Mouse (Mus musculus) cerebellum, adult 9-10 months (tissue): ENCODE data around the gene Ddx49.

Experiments used
- DNase-seq: peaks from one replicate; pipeline ENCODE4 v3.0.0; 2022

Ddx49 gene

DNA sequence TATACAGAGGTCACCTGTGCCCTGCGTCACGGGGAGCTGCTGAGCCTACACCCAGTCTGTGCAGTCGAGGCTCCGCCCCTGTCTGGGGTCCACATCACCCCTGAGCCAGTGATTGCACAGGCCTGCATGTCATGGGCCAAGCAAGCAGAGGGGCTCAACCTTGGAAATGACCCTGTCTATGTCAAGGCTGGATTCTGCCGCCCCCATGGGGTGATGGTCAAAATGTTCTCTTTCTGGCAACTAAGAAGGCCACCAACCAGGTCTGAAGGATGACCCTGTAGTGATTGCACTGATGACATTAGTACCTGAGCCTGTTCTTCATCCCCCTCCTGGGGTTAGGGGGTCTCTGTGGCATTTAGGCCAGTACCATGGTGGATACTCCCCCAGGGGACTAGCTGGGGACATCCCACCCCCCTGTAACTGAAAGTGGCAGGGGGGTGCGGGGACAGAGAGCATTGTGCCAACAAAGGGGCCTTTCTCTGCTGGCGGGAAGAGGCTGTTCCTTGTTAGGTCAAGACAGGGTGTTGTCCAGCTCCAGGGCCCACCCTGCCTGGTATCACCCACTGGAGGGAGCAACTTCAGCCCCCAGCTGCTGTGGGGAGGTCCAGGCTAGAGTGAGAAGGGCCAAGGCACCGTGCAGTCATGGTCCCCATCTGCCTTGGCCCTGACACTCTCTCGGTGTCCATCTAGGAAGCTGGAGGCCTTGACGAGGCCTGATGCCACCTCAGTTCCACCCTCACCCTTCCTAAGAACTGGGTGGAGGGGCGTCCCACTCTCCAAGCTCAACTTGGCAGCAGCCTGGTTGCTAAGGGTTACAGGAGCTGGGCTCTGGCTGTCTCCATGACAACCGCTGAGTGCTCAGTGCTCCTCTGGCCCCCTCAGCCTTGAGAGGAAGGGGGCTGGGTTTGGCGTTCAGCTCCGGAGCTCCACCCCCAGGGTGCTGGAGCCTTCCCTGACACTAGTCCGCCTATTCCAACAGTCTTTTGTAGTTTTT lies 14.5 kb upstream of the Ddx49 start:
- peak; percentile 60 for DNase-seq

DNA sequence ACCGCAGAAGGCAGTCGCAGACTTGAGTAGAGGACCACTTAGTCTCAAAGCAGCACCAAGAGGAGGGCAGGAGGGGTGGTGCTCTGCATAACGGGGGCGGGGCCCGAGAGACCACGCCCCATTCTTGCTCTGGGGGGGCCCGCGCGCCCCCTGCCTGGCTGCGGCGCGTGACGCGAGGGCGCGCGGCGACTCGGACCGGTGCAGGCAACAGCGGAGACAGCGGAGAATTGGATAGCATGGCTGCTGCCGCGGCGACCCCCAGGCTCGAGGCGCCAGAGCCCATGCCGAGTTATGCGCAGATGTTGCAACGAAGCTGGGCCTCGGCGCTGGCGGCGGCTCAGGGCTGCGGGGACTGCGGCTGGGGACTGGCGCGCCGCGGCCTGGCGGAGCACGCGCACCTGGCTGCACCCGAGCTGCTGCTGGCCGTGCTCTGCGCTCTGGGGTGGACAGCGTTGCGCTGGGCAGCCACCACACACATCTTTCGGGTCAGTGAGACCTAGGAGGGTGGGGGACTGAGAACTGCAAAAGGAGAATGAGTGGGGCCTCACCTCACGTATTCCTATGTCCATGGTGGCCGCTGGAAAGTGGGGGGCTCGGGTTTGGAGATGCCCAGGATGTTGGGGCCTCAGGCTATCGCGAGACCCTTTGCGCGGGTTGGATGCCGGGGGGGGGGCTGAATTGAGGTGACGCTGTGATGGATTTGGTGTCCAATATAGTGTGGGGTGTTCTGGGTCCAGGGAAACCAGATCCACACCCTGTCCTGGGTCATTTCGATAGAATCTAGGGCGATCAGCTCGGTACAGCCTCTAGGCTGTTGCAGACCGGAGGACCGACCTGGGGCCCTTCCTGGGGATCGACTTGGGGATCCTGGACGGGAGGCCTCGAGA lies 13.6 kb upstream of the Ddx49 start, which contains the start of gene Cers1:
Gene Cers1 (plus strand): TSS at position 152 of the 887 bp plus-strand sequence.
- DNase-seq = peak; percentile 81

DNA sequence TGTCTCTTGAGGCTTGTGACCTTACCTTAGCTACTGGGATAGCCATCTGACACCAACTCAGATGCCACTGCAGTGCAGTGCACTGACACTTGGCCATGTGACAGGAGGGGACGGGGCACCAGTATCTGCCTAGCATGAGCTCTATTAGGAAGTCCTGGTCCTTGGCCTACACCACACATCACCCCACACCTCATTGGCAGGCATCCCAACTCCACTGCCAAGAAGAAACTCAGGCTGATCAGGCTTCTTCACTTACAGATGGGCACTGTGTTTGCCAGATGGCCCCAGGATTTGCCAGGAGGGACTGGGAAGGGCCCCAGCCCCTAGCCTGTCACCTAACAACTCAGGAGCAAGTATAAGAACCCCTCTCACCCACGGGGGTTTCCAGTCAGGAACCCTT lies 11.1 kb upstream of the Ddx49 start:
- DNase-seq = peak; percentile 54

DNA sequence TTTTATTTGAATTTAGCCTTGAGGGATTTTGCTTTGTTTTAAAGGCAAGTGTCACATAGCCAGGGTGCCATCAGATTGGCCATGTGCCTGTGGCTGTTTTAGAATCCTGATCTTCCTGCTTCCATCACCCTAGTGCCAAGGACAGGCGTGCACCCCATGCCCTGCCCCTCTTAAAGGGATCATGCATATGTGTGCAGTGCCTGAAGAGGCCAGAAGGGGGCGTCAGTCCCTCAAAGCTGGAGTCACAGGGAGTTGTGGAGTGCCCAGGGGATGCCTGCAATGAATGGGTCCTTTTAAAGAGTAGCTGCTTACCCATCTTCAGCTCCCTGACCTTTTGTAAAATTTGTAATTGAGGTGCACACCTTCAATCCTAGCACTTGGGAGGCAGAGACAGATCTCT lies 7.0 kb upstream of the Ddx49 start:
- no peak for DNase-seq

DNA sequence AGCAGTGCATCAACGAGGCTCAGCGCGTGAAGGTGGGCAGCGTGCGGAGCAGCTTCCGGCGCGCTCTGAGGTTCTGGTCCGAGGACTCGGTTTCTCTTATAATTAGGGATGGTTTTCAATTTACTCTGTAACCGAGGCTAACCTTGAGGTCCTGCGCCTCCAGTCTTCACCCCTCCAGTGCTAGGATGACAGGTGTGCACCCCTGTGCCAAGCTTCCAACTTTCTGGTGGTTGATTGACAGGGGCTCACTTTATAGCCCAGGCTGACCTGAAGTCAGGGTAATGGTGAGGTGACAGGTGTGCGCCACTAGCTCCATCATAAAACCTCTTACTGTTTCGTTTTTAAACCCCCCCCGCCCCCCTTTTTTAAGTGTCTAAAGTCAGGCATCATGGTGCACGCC lies 612 bp upstream of the Ddx49 start:
- DNase-seq = no peak

DNA sequence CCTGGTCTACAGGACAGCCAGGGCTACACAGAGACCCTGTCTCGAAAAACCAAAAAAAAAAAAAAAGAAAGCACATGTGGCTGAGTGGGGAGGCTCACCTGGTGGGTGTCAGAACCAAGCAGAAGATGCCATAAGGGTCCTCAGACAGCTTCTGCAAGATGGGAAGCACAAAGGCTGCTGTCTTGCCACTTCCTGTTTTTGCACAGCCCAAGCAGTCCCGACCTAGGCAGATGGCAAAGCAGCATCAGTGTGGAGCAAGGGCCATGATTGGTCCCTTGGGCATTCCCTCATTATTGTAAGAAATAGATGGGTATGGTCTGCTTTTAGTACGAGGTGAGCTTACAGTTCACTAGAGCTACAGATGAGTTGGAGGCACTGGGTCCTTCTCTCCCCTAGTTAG lies 1.4 kb downstream of the Ddx49 start:
- DNase-seq = no peak

DNA sequence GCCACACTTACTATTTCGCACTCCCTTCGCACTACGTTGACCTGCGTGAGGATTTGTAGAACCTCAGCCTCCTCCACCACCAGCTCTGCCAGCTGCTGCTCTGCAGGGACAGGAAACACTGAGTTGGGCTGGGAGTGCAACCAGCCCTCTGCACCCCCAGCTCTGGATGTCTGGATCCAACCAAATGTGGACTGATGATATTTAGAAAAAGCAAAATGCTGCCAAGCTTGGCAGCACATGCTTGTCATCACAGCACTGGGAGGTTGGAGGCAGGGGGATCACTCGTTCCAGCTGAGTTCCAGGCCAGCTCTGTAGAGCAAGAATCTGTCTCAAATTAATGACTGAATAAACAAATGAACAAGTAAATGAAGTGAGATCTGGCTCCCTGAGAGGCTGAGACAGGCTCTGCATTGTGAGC lies 8.3 kb downstream of the Ddx49 start:
- no peak for DNase-seq

DNA sequence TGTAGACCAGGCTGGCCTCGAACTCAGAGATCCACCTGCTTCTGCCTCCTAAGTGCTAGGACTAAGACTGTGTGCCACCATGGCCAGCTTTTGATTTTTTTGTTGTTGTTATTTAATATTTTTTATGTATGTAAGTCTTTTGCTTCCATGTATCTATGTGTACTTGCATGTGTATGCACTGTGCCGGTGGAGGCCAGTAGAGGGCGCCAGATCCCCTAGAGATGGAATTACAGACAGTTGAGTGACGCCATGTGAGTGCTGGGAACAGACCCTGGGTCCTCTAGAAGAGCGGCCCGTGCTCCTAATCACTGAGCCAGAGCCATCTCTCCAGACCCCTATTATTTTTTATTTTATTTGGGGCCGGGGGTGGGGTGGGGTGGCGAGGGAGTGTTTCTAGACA lies 15.6 kb downstream of the Ddx49 start:
- no peak for DNase-seq

DNA sequence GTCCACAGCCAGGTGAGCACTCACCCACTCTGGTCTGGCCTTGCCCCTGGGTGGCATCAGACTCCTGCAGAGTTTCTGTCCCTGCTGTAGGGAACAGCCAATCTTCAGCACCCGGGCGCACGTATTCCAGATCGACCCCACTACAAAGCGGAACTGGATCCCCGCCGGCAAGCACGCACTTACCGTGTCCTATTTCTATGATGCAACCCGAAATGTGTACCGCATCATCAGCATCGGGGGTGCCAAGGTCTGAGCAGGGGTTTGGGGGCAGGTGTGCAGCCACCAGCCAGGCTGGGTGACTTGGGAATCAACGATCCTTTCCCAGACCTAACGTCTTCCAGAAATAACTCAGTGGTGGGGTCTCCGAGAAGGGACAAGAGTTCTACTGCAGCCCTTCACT lies 17.0 kb downstream of the Ddx49 start:
- no peak for DNase-seq

DNA sequence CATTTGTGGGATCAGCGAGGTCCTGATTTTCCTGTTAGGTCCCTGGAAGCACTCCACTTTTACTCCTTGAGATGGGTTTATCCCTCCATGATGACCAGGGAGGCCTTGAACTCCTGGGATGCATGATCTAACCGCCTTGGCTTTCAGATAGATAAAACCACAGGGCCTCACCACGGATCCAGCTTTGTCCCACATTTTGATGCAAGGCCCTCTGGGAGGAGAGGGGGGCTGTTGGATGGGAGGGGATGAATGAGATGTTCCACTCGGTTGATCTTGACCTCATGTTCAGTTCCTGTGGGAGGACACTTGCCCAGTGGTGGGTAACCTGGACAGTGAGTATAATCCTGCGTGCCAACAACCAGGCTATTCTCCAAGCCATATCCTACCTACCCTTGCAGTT lies 17.9 kb downstream of the Ddx49 start:
- DNase-seq = no peak

DNA sequence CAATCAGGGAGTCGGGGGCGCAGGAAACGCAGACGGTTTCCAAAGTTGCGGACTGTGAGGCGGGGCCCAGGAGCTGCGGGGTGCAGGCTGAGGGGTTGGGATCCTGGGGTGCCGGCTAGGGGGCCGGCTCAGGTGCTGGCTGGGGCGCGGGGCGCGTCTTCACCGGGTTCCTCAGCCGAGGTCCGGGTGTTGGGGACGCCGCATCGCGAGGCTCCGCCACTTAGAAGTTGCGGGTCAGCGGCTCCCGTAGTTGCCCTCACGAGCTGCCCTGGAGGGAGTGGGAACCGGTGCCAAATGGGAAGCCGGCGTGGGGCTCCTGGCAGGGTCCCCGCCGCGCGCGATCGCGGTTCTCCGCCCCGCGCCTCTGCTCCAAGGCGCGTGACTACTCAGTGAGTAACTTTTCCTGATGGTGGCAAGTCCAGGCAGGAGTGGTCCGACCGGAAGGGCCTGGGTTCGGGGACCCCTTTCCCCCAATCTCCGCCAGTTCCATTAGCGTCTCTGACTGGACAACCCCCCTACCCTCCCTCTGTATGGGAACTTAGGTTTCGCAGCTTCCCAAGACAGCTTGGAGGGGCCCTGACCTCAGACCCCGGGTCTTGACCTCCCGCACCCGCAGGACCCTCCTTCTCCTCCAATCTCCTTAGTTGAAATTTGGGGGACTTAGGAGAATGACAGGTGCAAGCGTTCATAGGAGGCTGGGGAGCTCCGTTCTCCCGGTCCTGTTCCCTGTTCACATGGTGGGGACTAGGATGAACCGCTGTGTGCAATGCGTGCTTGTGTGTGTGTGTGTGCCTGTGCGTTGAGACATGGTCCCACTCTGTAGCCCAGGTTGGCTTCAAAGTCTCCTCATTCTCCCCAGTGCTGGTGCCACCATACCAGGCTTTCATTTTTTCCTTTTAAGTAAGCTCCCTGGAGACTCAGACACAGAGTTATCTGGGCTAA lies 18.9 kb downstream of the Ddx49 start:
- no peak for DNase-seq

DNA sequence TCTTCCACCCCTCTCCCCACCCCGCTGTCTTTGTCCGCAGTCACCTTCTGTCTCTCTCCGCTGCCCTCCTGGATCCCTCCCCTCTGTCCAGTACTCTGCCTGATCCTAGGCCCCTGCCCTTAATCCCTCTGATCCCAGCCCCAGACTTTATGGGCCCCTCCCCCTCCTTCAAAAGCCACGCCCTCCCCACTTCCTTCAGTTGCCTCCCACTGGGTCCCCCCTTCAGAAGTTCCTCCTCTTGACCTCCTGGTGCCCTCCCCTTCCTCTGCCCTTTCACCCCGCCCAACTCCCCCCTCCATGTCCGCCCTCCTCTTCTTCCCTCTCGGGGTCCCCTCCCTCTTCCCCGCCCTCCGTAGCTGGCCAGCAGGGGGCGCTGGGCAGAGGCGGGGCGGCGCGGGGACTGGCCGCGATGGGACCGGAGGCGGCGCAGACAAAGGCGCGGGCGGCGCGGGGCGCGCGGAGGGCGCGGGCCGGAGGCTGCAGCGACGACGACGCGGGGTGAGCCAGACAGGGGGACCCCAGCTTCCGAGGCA lies 19.6 kb downstream of the Ddx49 start, which contains the start of gene Homer3:
Gene Homer3 (plus strand): TSS at position 225 of the 533 bp plus-strand sequence.
- DNase-seq = peak; percentile 57

DNA sequence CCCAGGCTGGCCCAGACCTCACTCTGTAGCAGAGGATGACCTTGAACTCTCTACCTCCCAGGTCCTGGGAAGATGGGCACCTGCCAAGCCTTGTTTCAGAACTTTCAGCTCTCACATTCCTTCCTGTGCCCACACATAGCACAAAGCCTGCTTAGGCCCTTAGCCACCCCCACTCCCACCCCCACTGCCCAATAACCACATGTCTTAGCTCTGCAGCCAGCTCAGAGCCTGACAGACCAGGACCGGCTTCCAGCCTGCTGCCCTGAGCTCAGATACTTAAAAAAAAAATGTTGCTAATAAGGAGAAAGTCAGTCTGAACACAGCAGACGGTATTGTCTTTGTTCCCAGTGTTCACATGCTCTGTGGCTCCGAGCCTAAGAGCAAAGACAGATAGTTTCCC lies 21.3 kb downstream of the Ddx49 start:
- no peak for DNase-seq

DNA sequence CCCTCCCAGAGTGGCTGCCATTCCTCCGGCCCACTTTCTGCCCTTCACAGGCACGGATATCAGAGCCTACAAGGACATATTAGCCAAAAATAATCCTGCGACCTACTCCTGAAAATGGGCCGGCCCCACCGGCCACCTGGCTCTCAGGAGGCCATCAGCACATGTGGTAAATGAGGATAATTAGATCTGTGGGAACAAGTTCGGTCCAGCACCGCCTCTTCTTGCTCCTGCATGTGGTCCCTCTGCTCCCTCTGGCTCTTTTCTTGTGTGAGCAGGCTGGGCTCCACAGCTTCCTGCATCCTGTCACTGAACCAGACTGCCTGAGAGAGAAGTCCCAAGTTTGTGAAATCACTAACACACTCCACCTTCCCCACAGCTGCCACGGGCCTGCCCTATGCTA lies 23.0 kb downstream of the Ddx49 start:
- DNase-seq = peak; percentile 41

DNA sequence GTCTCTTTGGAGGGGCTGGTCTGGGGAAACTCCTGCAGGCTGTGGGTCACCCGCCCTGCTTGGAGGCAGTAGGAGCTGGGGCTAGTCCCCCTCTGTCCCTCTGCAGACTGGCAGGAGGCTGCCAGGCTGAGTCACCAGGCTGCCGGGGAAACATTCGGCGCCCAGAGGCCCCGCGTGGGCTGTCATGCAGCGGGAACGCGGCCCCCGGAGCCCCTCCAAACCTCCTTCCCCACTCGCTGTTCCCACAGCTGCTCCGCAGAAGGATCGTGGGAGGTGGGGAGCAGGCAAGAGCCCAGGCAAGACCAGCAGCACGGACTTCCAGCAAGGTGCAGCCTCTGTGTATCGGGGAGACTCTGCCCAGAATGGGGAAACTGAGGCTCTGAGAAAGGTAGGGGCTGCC lies 24.1 kb downstream of the Ddx49 start:
- no peak for DNase-seq

DNA sequence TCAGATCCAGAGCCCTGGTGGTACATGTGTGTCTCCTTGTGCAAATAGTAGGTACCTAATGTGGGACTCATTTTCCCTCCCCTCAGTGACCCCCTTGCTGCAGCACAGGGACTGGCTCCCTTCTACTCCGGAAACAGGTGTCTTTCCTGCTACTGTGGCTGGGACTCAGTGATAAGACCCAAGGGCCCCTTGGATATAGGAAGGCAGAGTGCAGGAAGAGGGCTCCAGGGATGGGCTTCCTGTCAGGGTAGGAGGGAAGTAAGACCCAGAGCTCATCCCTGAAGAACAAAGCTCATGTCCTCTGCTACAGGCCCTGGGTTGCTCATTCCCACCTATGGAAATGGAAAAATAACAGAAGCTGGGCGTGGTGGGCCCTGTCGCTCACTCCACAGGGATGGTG lies 25.8 kb downstream of the Ddx49 start:
- DNase-seq = no peak

DNA sequence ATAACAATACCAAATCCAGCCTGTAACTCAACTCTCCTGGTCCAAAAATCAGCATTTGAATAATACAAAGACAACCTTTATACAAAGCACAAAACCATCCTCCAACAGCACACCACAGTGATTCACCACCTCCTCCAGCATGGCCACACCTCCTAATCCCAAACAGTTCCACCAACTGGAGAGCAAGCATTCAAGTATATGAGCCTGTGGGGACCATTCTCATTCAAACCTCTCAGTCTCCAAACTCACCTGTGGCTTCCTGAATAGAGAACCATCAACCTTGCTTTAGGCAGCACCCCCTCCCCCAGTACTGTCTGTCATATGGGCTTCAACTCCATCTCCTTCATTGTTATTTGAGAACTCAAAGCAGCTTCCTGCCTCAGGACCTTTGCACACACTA lies 27.9 kb downstream of the Ddx49 start:
- DNase-seq = no peak

DNA sequence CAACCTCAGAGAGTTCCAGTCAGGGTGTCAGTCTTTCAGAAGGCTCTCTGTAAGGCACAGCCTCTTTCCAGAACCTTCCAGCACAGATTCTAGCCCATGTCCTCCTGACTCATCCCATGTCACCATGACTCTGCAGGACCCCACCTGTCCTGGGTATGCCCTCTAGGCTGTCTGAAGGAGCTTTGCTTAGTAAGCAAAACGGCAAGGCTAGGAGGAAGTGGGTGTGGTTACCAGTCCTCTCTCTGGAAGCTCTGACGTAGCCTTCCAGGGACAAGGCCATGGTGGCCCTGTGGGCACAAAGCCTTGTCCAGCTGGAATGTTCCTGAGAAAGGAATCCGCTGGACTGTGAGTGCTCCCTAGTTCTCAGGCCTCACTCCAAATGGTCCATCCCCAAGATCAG lies 29.3 kb downstream of the Ddx49 start:
- DNase-seq = no peak

DNA sequence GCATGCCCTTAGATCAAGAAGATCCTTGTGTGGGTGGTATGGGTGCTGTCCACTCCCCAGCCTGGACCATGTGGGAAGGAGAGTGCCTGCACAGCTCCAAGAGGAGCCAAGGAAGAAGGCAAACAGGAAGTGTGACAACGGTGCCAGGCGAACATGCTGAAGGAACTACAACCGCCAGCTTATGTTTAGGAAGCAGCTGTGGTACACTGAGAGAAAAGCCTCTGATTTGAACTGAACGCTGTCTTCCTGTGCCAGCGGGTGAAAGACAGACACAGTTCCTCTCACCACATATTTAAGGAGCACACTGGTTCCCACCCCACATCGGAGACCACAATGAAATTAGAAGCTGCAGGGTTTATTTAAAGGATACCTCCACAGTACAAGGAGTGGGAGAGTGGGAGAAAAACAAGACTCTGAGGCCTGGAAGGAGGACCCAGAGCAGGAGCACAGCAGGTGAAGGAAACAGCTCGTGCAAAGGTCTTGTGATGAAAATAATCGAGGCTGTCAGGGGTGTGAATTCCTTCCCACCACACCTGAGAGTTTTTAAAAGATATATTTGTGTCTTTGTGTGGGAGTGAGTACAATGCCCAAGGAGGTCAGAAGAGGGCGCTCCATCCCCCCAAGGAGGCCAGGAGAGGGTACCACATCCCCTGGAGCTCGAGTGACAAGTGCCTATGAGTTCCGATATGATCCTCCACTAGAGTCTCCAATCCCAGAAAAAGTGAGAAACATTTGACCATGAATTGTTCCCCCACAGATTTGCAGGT lies 33.3 kb downstream of the Ddx49 start:
- no peak for DNase-seq

DNA sequence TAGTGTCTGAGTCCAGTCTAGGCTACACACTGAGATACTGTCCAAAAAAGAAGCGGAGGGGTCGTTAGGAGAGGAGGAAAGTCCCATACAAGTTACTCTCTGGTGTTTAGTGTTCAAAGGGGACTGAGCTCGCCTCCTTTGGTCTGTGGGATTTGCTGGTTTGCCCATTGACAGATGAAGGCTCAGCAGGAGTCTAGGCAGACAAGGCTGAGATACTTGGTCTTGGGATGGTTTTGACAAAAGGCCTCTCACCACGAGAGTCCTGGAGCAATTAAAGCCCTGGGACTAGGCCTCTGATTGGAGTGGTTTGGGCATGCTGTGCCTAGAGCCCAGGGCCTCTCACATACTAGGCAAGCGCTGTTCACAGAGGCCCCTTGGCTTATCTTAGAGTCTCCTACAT lies 34.0 kb downstream of the Ddx49 start:
- peak; percentile 37 for DNase-seq

DNA sequence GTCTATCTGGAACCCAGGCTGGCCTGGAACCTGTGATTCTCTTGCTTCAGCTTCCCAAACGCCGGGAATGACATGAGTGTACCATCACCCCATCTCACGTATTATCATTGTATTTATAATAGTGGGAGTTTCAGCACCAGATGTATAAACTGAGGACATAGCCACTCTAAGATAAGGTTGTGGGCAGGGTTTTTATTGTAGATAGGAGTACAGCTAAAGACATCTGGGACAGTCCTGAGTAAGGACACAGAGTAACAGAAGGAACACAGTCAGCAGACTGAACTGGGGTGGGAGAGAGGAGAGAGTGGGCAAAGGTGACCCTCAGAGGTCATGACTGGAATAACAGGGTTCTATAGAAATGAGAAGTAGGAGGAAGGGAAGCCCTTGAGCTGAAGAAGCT lies 34.6 kb downstream of the Ddx49 start:
- no peak for DNase-seq
